Mouse (Mus musculus): ENCODE data around the gene Ptchd1. TPM values are rescaled to one million over a fixed set of nuclear protein-coding genes. Genes with fewer than 3 reads are reported as not detected.

The Ptchd1 gene
- polyA plus RNA-seq, 1 experiment: 1.1 TPM

DNA sequence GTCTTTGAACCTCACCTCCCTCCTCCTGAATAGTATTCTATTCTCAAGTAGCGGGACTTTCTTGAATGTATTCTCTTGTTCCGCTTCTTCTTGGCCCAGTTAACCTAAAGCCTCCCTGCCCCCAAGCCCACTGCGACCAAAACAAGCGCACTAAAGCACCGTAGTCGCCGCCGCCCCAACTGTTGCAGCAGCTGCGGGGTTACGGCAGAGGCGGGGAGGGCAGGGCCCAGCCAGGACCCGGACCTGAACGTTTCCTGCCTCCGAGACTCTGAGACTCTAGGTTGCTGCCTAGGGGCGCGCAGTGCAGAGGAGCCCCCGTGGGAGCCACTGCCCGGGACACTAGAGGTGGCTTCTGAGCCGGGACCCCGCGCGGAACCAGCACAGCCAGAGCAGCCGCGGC is 1.1 kb downstream of the Ptchd1 start:
- no peak overlapping the region for H3K27ac ChIP-seq (ENCODE audit: control insufficient read depth, insufficient read depth, low read depth, low read length, poor library complexity)
- H3K4me3 ChIP-seq (replicated peaks; ENCODE audit: control insufficient read depth, low read depth, low read length): no peak overlapping the region
- 15% methylated on average over 24 of the region's 24 CpGs for WGBS

DNA sequence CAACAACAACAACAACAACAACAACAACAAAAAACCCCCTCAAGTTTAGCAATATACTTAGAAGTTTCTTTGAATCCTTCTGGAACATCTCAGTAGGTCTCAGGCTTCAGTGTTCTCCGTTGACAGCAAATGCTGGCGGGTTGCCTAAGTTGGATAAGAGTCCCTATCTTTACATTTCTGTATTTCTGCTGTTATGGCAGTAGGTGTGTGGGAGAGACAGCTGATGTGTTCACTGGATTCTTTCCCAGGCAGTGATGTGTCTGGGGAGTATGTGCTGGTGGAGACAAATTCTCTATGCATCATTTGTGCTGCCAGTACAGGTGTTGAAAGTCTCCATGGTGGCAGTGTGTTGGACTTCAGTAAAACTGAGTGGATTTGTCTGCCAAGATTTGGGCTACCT is 22.4 kb downstream of the Ptchd1 start:
- TF ChIP-seq POLR2A (IDR thresholded peaks at IDR 0.05; ENCODE audit: borderline replicate concordance, control insufficient read depth, low read depth, low read length): no peak
- TF ChIP-seq CTCF (IDR thresholded peaks at IDR 0.05; ENCODE audit: control insufficient read depth, insufficient read depth, low read length): no peak
- WGBS: 78% methylated on average over 2 of the region's 2 CpGs
- no peak overlapping the region for H3K27ac ChIP-seq (ENCODE audit: control insufficient read depth, insufficient read depth, low read depth, low read length, poor library complexity)
- no peaks in the 10 kb centered on the region for H3K4me1 ChIP-seq (ENCODE audit: control insufficient read depth, insufficient read depth, low read length)
- no peak overlapping the region for H3K4me3 ChIP-seq (replicated peaks; ENCODE audit: control insufficient read depth, low read depth, low read length)

More for the DNA sequence above, 1.1 kb downstream of the Ptchd1 start:
- TF ChIP-seq POLR2A (IDR thresholded peaks at IDR 0.05; ENCODE audit: borderline replicate concordance, control insufficient read depth, low read depth, low read length) (no peak), CTCF (IDR thresholded peaks at IDR 0.05; ENCODE audit: control insufficient read depth, insufficient read depth, low read length) (no peak)
- no peaks in the 10 kb centered on the region for H3K4me1 ChIP-seq (ENCODE audit: control insufficient read depth, insufficient read depth, low read length)

DNA sequence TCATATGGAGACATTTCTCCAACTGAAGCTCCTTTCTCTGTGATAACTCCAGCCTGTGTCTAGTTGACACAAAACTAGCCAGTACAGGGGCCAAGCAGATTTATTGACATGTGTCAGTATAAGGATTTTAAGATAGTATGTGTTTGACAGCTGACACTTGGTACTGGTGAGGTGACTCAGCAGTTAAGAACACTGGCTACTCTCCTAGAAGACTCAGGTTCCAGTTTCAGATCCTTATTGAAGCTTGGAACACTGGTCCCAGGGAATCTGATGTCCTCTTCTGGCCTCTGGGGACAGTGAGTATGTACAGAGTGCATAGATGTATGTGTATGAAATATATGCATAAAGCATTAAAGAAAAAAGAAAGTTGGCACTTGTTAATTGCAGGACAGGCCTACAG is 27.2 kb downstream of the Ptchd1 start:
- Histone ChIP-seq H3K4me1 (ENCODE audit: control insufficient read depth, insufficient read depth, low read length) (no peaks in the 10 kb centered on the region), H3K4me3 (replicated peaks; ENCODE audit: control insufficient read depth, low read depth, low read length) (no peak overlapping the region), H3K27ac (ENCODE audit: control insufficient read depth, insufficient read depth, low read depth, low read length, poor library complexity) (no peak overlapping the region)
- TF ChIP-seq POLR2A (IDR thresholded peaks at IDR 0.05; ENCODE audit: borderline replicate concordance, control insufficient read depth, low read depth, low read length) (no peak), CTCF (IDR thresholded peaks at IDR 0.05; ENCODE audit: control insufficient read depth, insufficient read depth, low read length) (no peak)

DNA sequence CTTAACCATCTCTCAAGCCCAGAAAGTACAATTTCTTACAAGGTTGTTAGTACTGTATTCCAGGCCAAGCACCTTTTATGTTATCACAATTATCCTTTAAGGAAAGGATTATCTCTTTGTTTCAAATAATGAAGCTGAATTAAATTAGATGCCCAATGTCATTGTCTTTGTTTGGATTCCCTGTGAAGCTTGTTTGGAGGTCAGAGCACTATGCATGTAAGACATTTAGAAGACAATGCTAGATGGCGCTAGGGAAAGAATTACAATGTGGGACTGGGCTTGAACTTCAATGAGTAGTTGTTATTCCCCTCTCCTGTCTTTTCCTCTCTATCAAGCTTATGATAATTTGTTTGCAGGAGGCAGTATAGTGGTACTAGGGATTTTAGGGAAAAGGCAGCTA is 28.9 kb downstream of the Ptchd1 start:
- no peaks in the 10 kb centered on the region for H3K4me1 ChIP-seq (ENCODE audit: control insufficient read depth, insufficient read depth, low read length)
- H3K27ac ChIP-seq (ENCODE audit: control insufficient read depth, insufficient read depth, low read depth, low read length, poor library complexity): no peak overlapping the region
- TF ChIP-seq CTCF (IDR thresholded peaks at IDR 0.05; ENCODE audit: control insufficient read depth, insufficient read depth, low read length): no peak
- TF ChIP-seq POLR2A (IDR thresholded peaks at IDR 0.05; ENCODE audit: borderline replicate concordance, control insufficient read depth, low read depth, low read length): no peak
- 88% methylated on average over 1 of the region's 1 CpGs for WGBS
- no peak overlapping the region for H3K4me3 ChIP-seq (replicated peaks; ENCODE audit: control insufficient read depth, low read depth, low read length)

DNA sequence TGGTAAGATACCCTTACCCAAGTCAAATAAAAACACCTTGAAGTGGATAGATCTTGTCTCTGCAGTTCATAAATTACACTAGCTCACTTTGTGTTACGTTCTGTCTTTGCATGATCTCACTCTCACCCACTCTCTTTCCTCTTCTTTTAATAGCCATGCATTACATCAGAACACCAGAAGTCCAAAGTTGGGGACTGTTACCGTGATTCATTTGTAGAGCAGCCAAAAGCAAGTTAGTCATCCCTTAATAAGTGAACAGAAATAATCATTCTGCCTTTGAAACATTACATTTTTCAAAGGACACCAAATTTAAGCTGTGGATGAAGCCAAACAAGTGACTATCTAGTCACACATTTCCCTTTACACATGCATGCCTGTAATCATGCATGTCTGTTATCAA is 31.1 kb downstream of the Ptchd1 start:
- no peaks in the 10 kb centered on the region for H3K4me1 ChIP-seq (ENCODE audit: control insufficient read depth, insufficient read depth, low read length)
- no peak overlapping the region for H3K4me3 ChIP-seq (replicated peaks; ENCODE audit: control insufficient read depth, low read depth, low read length)
- WGBS: 62% methylated on average over 2 of the region's 2 CpGs

DNA sequence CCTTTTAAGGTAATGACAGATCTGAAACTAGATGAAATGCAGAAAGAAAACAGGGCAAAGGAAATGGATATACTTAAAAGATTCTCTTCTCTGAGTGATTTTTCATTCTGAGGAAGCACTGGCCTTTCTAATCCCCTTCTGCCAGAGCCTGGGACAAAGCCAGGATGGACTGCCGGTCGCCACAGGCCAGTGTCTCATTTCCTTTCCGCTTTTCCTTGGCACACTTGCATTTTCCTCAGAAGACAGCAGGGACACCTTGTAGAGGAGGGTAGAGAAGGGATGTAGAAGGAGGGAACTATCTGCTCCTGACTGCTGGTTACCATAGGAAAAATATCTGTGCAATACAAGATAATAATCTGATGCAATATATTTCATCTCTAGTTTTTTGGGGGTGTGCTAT is 32.1 kb downstream of the Ptchd1 start:
- Histone ChIP-seq H3K4me1 (ENCODE audit: control insufficient read depth, insufficient read depth, low read length) (no peaks in the 10 kb centered on the region), H3K27ac (ENCODE audit: control insufficient read depth, insufficient read depth, low read depth, low read length, poor library complexity) (no peak overlapping the region), H3K4me3 (replicated peaks; ENCODE audit: control insufficient read depth, low read depth, low read length) (no peak overlapping the region)
- TF ChIP-seq POLR2A (IDR thresholded peaks at IDR 0.05; ENCODE audit: borderline replicate concordance, control insufficient read depth, low read depth, low read length): no peak
- no peak for TF ChIP-seq CTCF (IDR thresholded peaks at IDR 0.05; ENCODE audit: control insufficient read depth, insufficient read depth, low read length)
- WGBS: 66% methylated on average over 3 of the region's 3 CpGs

More for the DNA sequence above, 31.1 kb downstream of the Ptchd1 start:
- no peak for TF ChIP-seq CTCF (IDR thresholded peaks at IDR 0.05; ENCODE audit: control insufficient read depth, insufficient read depth, low read length)
- no peak for TF ChIP-seq POLR2A (IDR thresholded peaks at IDR 0.05; ENCODE audit: borderline replicate concordance, control insufficient read depth, low read depth, low read length)
- H3K27ac ChIP-seq (ENCODE audit: control insufficient read depth, insufficient read depth, low read depth, low read length, poor library complexity): no peak overlapping the region

DNA sequence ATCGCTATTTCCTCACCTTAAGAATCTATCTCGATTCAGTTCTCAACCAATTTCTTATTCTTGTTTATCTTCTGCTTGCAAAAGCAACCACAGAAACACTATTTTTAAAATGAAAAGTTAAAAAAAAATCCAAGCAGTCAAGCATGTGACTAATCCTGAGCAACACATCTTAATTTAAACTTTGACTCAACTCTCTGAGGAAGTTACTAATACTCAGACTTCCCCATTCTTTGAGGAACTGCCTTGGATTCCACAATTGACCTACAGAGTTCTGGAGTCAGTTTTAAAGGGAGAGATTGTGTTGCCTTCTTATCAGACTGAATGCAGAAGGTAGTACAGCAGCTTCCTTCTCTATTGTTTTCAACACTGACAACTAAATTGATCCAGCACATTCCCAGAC is 39.0 kb downstream of the Ptchd1 start:
- Histone ChIP-seq H3K27ac (ENCODE audit: control insufficient read depth, insufficient read depth, low read depth, low read length, poor library complexity) (no peak overlapping the region), H3K4me1 (ENCODE audit: control insufficient read depth, insufficient read depth, low read length) (no peaks in the 10 kb centered on the region), H3K4me3 (replicated peaks; ENCODE audit: control insufficient read depth, low read depth, low read length) (no peak overlapping the region)
- 15% methylated on average over 2 of the region's 2 CpGs for WGBS
- TF ChIP-seq CTCF (IDR thresholded peaks at IDR 0.05; ENCODE audit: control insufficient read depth, insufficient read depth, low read length) (no peak), POLR2A (IDR thresholded peaks at IDR 0.05; ENCODE audit: borderline replicate concordance, control insufficient read depth, low read depth, low read length) (no peak)

DNA sequence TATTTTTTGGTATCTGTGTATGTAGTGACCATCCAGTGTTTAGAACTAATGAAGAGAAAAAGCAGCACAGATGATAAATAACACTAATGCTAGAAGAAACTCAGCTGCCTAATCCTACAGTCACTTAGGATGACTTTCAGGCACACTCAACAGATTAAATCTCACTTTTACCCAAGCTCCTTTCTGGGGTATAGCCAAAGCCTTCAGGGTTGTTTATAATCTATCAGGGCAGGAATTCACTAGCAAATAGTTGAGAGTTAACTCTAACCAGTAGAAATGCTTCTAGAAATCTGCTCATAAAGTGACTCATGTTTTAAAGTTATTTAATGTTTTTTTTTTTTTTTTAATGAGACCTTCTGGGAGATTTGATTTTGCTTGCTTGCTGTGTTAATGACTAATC is 43.8 kb downstream of the Ptchd1 start:
- H3K4me1 ChIP-seq (ENCODE audit: control insufficient read depth, insufficient read depth, low read length): no peaks in the 10 kb centered on the region
- no peak overlapping the region for H3K27ac ChIP-seq (ENCODE audit: control insufficient read depth, insufficient read depth, low read depth, low read length, poor library complexity)
- TF ChIP-seq POLR2A (IDR thresholded peaks at IDR 0.05; ENCODE audit: borderline replicate concordance, control insufficient read depth, low read depth, low read length) (no peak), CTCF (IDR thresholded peaks at IDR 0.05; ENCODE audit: control insufficient read depth, insufficient read depth, low read length) (no peak)
- H3K4me3 ChIP-seq (replicated peaks; ENCODE audit: control insufficient read depth, low read depth, low read length): no peak overlapping the region

DNA sequence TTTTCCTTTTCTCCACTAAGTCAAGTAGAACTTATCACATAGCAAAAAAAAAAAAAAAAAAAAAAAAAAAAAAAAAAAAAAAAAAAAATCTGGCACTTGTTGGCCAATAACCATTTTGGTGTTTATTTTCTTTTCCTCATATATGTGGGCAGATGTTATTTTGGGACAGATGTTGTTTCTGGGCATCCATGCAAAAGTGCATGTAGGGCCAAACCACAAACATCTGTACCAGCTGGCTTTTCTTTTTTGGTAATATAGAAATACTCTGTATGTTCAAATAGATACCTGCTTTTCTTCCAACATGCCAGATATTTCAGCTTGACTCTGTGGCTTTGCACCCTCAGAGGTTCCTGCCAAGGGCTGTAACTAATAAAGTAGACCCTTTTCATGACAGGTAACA is 51.2 kb downstream of the Ptchd1 start:
- no peak overlapping the region for H3K27ac ChIP-seq (ENCODE audit: control insufficient read depth, insufficient read depth, low read depth, low read length, poor library complexity)
- H3K4me3 ChIP-seq (replicated peaks; ENCODE audit: control insufficient read depth, low read depth, low read length): no peak overlapping the region

More for the DNA sequence above, 51.2 kb downstream of the Ptchd1 start:
- TF ChIP-seq CTCF (IDR thresholded peaks at IDR 0.05; ENCODE audit: control insufficient read depth, insufficient read depth, low read length) (no peak), POLR2A (IDR thresholded peaks at IDR 0.05; ENCODE audit: borderline replicate concordance, control insufficient read depth, low read depth, low read length) (no peak)
- no peaks in the 10 kb centered on the region for H3K4me1 ChIP-seq (ENCODE audit: control insufficient read depth, insufficient read depth, low read length)
